Mouse (Mus musculus): ENCODE measurements around the gene Ier5.

DNA sequence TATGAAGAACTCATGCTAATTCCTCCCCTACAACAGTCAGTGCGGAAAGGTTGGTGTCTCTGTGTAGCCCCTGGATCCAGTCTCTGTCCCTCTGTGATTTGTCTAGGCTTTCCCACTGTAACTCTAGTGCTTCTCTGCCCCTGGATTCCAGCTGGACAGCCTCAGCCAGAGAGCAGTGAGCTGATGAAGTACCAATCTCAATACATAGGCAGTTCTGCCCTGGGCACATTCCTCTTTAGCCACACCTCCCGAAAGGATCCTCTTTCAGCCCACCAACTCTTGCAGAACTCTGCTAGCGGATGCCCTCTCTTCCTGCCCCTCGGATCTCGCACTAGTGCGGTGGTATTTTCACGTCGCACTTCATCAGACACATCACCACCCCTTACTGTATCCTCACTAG lies 35.4 kb upstream of the Ier5 start:
- TF ChIP-seq POLR2A (IDR thresholded peaks at IDR 0.05; ENCODE audit: borderline replicate concordance, low read depth, low read length), result no peak
- TF ChIP-seq CTCF (IDR thresholded peaks at IDR 0.05; ENCODE audit: low read depth, low read length), result no peak

All from bone marrow macrophage, adult 2 months (primary cell).